Mouse (Mus musculus) neural tube, embryonic 11.5 days (tissue): ENCODE results near the gene Rassf6. TPM values are rescaled to one million over a fixed set of nuclear protein-coding genes. Genes with fewer than 3 reads are reported as not detected.

ENCODE experiments used
- ATAC-seq: fragments of 200-750 bp; cut with Nextera tagmentation; 2 replicates; pipeline ENCODE4 v1.8.0; 2017; ENCODE audit warnings: moderate number of reproducible peaks, mild to moderate bottlenecking, moderate TSS enrichment, moderate library complexity; ENCODE audit not compliant: insufficient read depth, low FRiP score, low TSS enrichment
- DNase-seq: peaks from one replicate; pipeline ENCODE4 v3.0.0-alpha.2; 2015; ENCODE audit warnings: low spot score
- H3K27ac ChIP-seq: fragments of 300-500 bp; sonication (generic); 2 replicates; pipeline ENCODE4 v1.5.1; 2014; ENCODE audit warnings: low read depth, mild to moderate bottlenecking, low read length
- H3K27me3 ChIP-seq: fragments of 300-500 bp; sonication (generic); 2 replicates; pipeline ENCODE4 v1.6.1; 2014; ENCODE audit warnings: mild to moderate bottlenecking, low read length, mixed read lengths; ENCODE audit not compliant: control insufficient read depth, insufficient read depth
- H3K36me3 ChIP-seq: fragments of 300-500 bp; sonication (generic); 2 replicates; pipeline ENCODE4 v1.6.1; 2014; ENCODE audit warnings: mild to moderate bottlenecking, low read length, moderate library complexity, mixed read lengths; ENCODE audit not compliant: control insufficient read depth, insufficient read depth
- H3K4me1 ChIP-seq: fragments of 300-500 bp; sonication (generic); 2 replicates; pipeline ENCODE4 v1.6.1; 2014; ENCODE audit warnings: low read length, mixed read lengths; ENCODE audit not compliant: control insufficient read depth, insufficient read depth
- H3K4me2 ChIP-seq: fragments of 300-500 bp; sonication (generic); 2 replicates; pipeline ENCODE4 v1.6.1; 2014; ENCODE audit warnings: low read depth, mild to moderate bottlenecking, moderate library complexity
- H3K4me3 ChIP-seq: fragments of 300-500 bp; sonication (generic); 2 replicates; pipeline ENCODE4 v1.5.1; 2014; ENCODE audit warnings: low read depth, low read length
- H3K9ac ChIP-seq: fragments of 300-500 bp; sonication (generic); 2 replicates; pipeline ENCODE4 v1.6.1; 2014; ENCODE audit warnings: mild to moderate bottlenecking, low read length
- H3K9me3 ChIP-seq: fragments of 300-500 bp; sonication (generic); 2 replicates; pipeline ENCODE4 v1.6.1; 2016; ENCODE audit warnings: low read length; ENCODE audit not compliant: control insufficient read depth
- WGBS: fragments of 180-500 bp; shearing (Covaris S2); extraction: QIAGEN DNeasy Blood & Tissue Kit; methylation state at CpG from one replicate; pipeline ENCODE4 v1.1.7; 2014; 5-methylcytosine and 5-hydroxymethylcytosine counted together
- polyA plus RNA-seq: library from polyadenylated mRNA; unstranded; fragments of >200 nt; fragmentation: Nextera tagmentation; extraction: Ambion mirVana; gene quantifications from 2 replicates; pipeline ENCODE4 v1.2.1, GENCODE M21; 2014

Rassf6 gene
- 0.50 and 0.57 TPM in 2 replicates for polyA plus RNA-seq

DNA sequence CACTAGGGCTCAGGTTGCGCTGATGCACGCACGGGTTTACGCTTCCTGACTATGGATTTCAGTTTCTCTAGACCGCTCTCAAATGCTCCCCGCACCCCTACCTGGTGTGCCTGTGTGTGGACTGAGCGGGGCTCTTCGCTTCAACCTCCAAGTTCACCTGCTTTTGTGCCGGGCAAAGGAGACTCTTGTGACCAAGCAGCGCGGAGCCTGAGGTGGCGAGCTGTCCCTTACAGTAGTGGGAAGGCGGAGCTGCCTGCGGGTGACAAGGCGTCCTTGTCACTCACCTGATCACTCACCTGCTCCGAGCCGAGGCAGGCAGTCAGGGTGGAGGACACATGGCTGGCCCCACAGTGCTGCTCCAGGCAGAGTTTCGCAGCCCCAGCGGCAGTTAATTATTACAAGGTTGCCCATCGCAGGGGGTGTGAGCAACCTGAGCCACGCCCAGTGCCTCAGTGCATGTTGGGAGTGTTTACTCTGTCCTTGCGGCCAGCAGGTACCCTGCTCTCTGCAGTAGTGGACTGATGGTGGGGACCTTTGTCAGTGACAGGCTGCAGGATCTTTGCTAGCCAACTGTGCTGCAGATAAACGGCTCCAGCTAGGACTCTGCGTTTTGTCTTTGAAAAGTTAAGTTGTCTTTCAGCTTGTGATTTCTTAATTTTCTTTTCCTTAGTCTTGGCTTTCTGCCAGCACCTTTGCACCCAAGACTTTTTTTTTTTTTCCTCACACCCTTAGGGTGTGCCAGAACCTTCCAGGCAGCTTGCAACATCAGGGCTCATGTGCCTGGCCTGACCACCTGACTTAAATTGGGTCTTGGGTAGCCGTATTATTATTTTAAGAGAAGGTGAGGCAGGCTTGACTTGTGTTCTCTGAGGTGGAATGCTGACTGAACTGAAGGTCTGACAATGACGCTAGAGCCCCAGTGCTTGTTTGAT lies at the start of gene Rassf6:
Rassf6 (minus strand) TSS at position 372 of the 932 bp plus-strand sequence.
- H3K36me3 ChIP-seq, result no peaks in the 10 kb centered on the region

GRCm38 (mm10) chr5:90689426-90690128 lies 49.1 kb upstream of the Rassf6 start:
- Histone ChIP-seq H3K9me3 (no peaks in the 10 kb centered on the region), H3K36me3 (no peaks in the 10 kb centered on the region), H3K4me2 (no peak overlapping the region), H3K27me3 (no peaks in the 10 kb centered on the region), H3K4me1 (no peaks in the 10 kb centered on the region), H3K4me3 (no peak overlapping the region), H3K9ac (no peak overlapping the region), H3K27ac (no peak overlapping the region)
- WGBS, result 91% methylated on average over 8 of the region's 8 CpGs
- ATAC-seq (no peak), DNase-seq (no peak)

More for the DNA sequence above, at the start of gene Rassf6:
- no peaks in the 10 kb centered on the region for H3K9me3 ChIP-seq
- DNase-seq (peak; percentile 25), ATAC-seq (peak; percentile 55)
- H3K27ac ChIP-seq, result no peak within 1 kb of the TSS
- H3K9ac ChIP-seq, result peak within 1 kb of the TSS; percentile 12; the same call in 1 of the 2 replicates
- H3K4me2 ChIP-seq, result peak within 1 kb of the TSS; percentile 59
- H3K4me3 ChIP-seq, result peak within 1 kb of the TSS; percentile 27
- H3K27me3 ChIP-seq, result no peaks in the 10 kb centered on the region
- 10% methylated on average over 26 of the region's 26 CpGs for WGBS
- H3K4me1 ChIP-seq, result 0 out of 2 replicates have a peak, but pooled peaks cover 4% of the 10 kb centered on the region

DNA sequence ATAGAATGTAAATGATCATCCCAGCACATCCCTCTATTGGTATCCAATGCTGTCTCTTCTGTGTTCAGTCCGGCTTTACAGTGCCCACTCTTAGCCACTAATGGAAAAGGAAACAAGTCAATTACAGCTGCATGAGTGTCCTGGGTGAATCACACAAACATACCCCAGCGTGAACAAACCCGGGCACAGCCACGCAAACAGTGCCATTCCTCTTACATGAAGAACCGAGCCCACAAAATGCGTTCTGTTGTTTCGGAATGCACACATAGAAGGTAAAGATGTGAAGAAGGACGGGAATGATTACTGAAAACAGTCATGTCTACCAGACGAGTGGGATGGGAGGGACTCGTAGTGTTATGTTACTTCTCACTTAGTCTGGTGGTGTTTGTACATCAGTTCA lies 47.5 kb upstream of the Rassf6 start:
- H3K36me3 ChIP-seq, result no peaks in the 10 kb centered on the region
- H3K4me1 ChIP-seq, result no peaks in the 10 kb centered on the region
- no peak for DNase-seq
- H3K27me3 ChIP-seq, result no peaks in the 10 kb centered on the region
- H3K9ac ChIP-seq, result no peak overlapping the region
- H3K4me3 ChIP-seq, result no peak overlapping the region
- H3K4me2 ChIP-seq, result no peak overlapping the region
- no peak overlapping the region for H3K27ac ChIP-seq
- no peaks in the 10 kb centered on the region for H3K9me3 ChIP-seq
- ATAC-seq, result no peak
- WGBS, result 94% methylated on average over 10 of the region's 10 CpGs

GRCm38 (mm10) chr5:90684994-90685393 lies 44.5 kb upstream of the Rassf6 start:
- H3K9me3 ChIP-seq, result no peaks in the 10 kb centered on the region
- no peak overlapping the region for H3K27ac ChIP-seq
- DNase-seq (no peak), ATAC-seq (no peak)
- H3K4me1 ChIP-seq, result no peaks in the 10 kb centered on the region
- no peak overlapping the region for H3K4me3 ChIP-seq
- H3K4me2 ChIP-seq, result no peak overlapping the region
- no peaks in the 10 kb centered on the region for H3K27me3 ChIP-seq
- 68% methylated on average over 4 of the region's 4 CpGs for WGBS
- H3K36me3 ChIP-seq, result no peaks in the 10 kb centered on the region
- no peak overlapping the region for H3K9ac ChIP-seq

- ATAC-seq, result no peak
- 86% methylated on average over 4 of the region's 4 CpGs for WGBS
- no peak overlapping the region for H3K9ac ChIP-seq
- DNase-seq, result no peak
- no peaks in the 10 kb centered on the region for H3K27me3 ChIP-seq
- H3K4me2 ChIP-seq, result no peak overlapping the region
- H3K9me3 ChIP-seq, result no peaks in the 10 kb centered on the region
- H3K4me3 ChIP-seq, result no peak overlapping the region
- no peaks in the 10 kb centered on the region for H3K4me1 ChIP-seq
- no peak overlapping the region for H3K27ac ChIP-seq
- no peaks in the 10 kb centered on the region for H3K36me3 ChIP-seq
These were observed 41.4 kb upstream of the Rassf6 start for GRCm38 (mm10) chr5:90681842-90682241.

GRCm38 (mm10) chr5:90677560-90677959 lies 37.1 kb upstream of the Rassf6 start:
- H3K36me3 ChIP-seq, result no peaks in the 10 kb centered on the region
- no peaks in the 10 kb centered on the region for H3K4me1 ChIP-seq
- H3K27me3 ChIP-seq, result no peaks in the 10 kb centered on the region
- DNase-seq (no peak), ATAC-seq (no peak)
- H3K9ac ChIP-seq, result no peak overlapping the region
- no peak overlapping the region for H3K4me2 ChIP-seq
- H3K4me3 ChIP-seq, result no peak overlapping the region
- H3K27ac ChIP-seq, result no peak overlapping the region
- WGBS, result 83% methylated on average over 2 of the region's 2 CpGs
- H3K9me3 ChIP-seq, result no peaks in the 10 kb centered on the region

DNA sequence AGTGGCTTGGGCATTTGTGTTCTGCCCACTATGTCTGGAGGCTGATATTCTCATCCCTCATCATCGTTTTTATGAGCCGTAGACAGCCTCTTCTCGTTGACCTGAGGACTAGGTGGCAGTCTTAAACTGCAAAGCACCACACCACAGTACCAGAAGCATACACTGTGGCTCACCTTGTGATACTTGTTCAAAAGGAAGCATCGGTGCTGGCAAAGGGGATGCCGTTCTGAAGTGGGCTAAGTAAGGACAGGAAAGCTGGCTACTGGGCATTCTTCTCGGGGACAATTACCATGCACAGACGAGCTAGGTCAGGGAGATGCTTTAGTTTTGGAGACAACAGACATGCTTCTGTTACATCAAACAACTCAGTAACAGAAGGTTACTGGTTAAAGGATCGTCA lies 21.4 kb upstream of the Rassf6 start:
- Histone ChIP-seq H3K27ac (no peak overlapping the region), H3K4me3 (no peak overlapping the region), H3K27me3 (no peaks in the 10 kb centered on the region), H3K4me1 (no peaks in the 10 kb centered on the region), H3K9ac (no peak overlapping the region), H3K9me3 (no peaks in the 10 kb centered on the region), H3K36me3 (no peaks in the 10 kb centered on the region), H3K4me2 (no peak overlapping the region)
- DNase-seq (no peak), ATAC-seq (peak; percentile 33; the same call in 1 of the 2 replicates)
- 72% methylated on average over 8 of the region's 8 CpGs for WGBS

- no peaks in the 10 kb centered on the region for H3K9me3 ChIP-seq
- no peaks in the 10 kb centered on the region for H3K36me3 ChIP-seq
- H3K4me1 ChIP-seq, result no peaks in the 10 kb centered on the region
- H3K9ac ChIP-seq, result no peak overlapping the region
- DNase-seq (peak; percentile 29), ATAC-seq (peak; percentile 64)
- 29% methylated on average over 9 of the region's 9 CpGs for WGBS
- H3K4me2 ChIP-seq, result no peak overlapping the region
- no peaks in the 10 kb centered on the region for H3K27me3 ChIP-seq
- H3K4me3 ChIP-seq, result no peak overlapping the region
- H3K27ac ChIP-seq, result no peak overlapping the region
These were observed 21.0 kb upstream of the Rassf6 start for GRCm38 (mm10) chr5:90661436-90661835.
